Comparison of ENCODE assay signal across 24 mouse cellular contexts in the genomic region with DNA sequence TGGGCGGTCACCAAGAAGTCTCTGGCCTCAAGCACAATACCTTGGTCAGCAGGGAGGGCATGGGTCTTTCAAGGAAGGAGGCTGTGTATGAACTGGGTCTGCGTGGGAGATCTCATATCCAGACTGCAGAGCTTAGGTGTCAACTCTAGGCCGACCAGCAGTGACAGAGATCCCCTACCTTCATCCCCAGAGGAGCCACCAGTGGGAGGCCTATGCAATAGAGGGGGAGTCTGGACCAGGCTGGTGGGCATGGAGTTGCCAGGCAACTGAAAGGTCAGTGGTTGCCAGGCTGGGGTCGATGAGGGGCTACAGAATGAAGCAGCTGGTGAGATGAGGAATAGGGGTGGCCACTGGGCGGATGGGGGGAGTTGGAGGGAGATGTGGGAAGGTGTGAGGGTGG. TPM values are rescaled to one million over a fixed set of nuclear protein-coding genes. Genes with fewer than 3 reads are reported as not detected.
DNase-seq lines count a peak whose midpoint lies in the region; ATAC-seq lines count a peak whose summit lies in the region.
"Had no signal": no experiment of that assay in that cellular context is flagged by ENCODE, and none has a peak within 500 bp of the region (broad histone marks: within the 10 kb centered on the region; RNA-seq: fewer than 3 reads in every experiment).

No protein-coding gene starts in this region.

- H3K9me3 ChIP-seq in hindbrain, embryonic 16.5 days (ENCODE audit: control insufficient read depth, low read length), result no peaks in the 10 kb centered on the region
- no peaks in the 10 kb centered on the region for H3K9me3 ChIP-seq in hindbrain, embryonic 13.5 days
- no peaks in the 10 kb centered on the region for H3K9me3 ChIP-seq in midbrain, embryonic 11.5 days (ENCODE audit: control insufficient read depth, low read length)
- H3K9me3 ChIP-seq in midbrain, embryonic 16.5 days (replicated peaks; ENCODE audit: control insufficient read depth, low read length, poor library complexity, severe bottlenecking), result no peaks in the 10 kb centered on the region
- H3K9me3 ChIP-seq: embryonic facial prominence, embryonic 12.5 days; embryonic facial prominence, embryonic 15.5 days; hindbrain, embryonic 10.5 days; hindbrain, embryonic 15.5 days had no signal

- H3K4me3 ChIP-seq in hindbrain, embryonic 16.5 days (ENCODE audit: low read length), result no peak overlapping the region
- no peak overlapping the region for H3K4me3 ChIP-seq in hindbrain, embryonic 13.5 days
- no peak overlapping the region for H3K4me3 ChIP-seq in midbrain, embryonic 11.5 days (ENCODE audit: low read depth, low read length)
- H3K4me3 ChIP-seq in midbrain, embryonic 16.5 days (ENCODE audit: low read depth, low read length), result no peak overlapping the region
- H3K4me3 ChIP-seq: embryonic facial prominence, embryonic 12.5 days; embryonic facial prominence, embryonic 15.5 days; hindbrain, embryonic 10.5 days; hindbrain, embryonic 15.5 days had no signal

- peak; percentile 64 for DNase-seq in cerebellum, adult 9-11 months
- DNase-seq in cerebellum, adult 18-20 months, result no peak
- DNase-seq in midbrain, embryonic 11.5 days (ENCODE audit: low spot score, missing footprints), result peak; percentile 88
- DNase-seq: adrenal gland, adult 2 months; adrenal gland, postnatal 14 days; cerebellum, adult 11 months; gastrocnemius, postnatal 10 days; gastrocnemius, postnatal 36 days; heart, postnatal 36 days; kidney, adult 18-20 months had no signal

- H3K9ac ChIP-seq in hindbrain, embryonic 16.5 days (ENCODE audit: low read depth, low read length), result no peak overlapping the region
- no peak overlapping the region for H3K9ac ChIP-seq in hindbrain, embryonic 13.5 days
- no peak overlapping the region for H3K9ac ChIP-seq in midbrain, embryonic 11.5 days (ENCODE audit: low read length)
- no peak overlapping the region for H3K9ac ChIP-seq in midbrain, embryonic 16.5 days (ENCODE audit: low read depth, low read length)
- H3K9ac ChIP-seq: embryonic facial prominence, embryonic 12.5 days; embryonic facial prominence, embryonic 15.5 days; hindbrain, embryonic 15.5 days had no signal

- H3K4me2 ChIP-seq in hindbrain, embryonic 16.5 days (ENCODE audit: low read length), result no peak overlapping the region
- no peak overlapping the region for H3K4me2 ChIP-seq in hindbrain, embryonic 13.5 days
- no peak overlapping the region for H3K4me2 ChIP-seq in midbrain, embryonic 11.5 days
- H3K4me2 ChIP-seq in midbrain, embryonic 16.5 days (ENCODE audit: low read length), result no peak overlapping the region
- H3K4me2 ChIP-seq: embryonic facial prominence, embryonic 12.5 days; embryonic facial prominence, embryonic 15.5 days; heart, embryonic 11.5 days; hindbrain, embryonic 15.5 days had no signal

- WGBS in hindbrain, embryonic 16.5 days, result 35% methylated on average over 5 of the region's 5 CpGs
- 31% methylated on average over 5 of the region's 5 CpGs for WGBS in hindbrain, embryonic 13.5 days
- 45% methylated on average over 5 of the region's 5 CpGs for WGBS in midbrain, embryonic 11.5 days
- 41% methylated on average over 5 of the region's 5 CpGs for WGBS in midbrain, embryonic 16.5 days

- no peak for ATAC-seq in hindbrain, embryonic 16.5 days
- ATAC-seq in hindbrain, embryonic 13.5 days (ENCODE audit: low FRiP score), result no peak
- no peak for ATAC-seq in midbrain, embryonic 11.5 days (ENCODE audit: low FRiP score)
- no peak for ATAC-seq in midbrain, embryonic 16.5 days
- ATAC-seq: CD4-positive, CD25-positive, alpha-beta regulatory T cell, adult 4 months; forebrain, embryonic 14.5 days; inflammation-experienced regulatory T-cells, adult 6 months; intestine, embryonic 16.5 days had no signal

- peaks cover 19% of the 10 kb centered on the region for H3K27me3 ChIP-seq in hindbrain, embryonic 16.5 days (replicated peaks; ENCODE audit: control insufficient read depth, insufficient read depth, low read length)
- H3K27me3 ChIP-seq in hindbrain, embryonic 13.5 days, result peaks cover 70% of the 10 kb centered on the region
- peaks cover 38% of the 10 kb centered on the region for H3K27me3 ChIP-seq in midbrain, embryonic 11.5 days (ENCODE audit: control insufficient read depth, insufficient read depth, low read length)
- peaks cover 13% of the 10 kb centered on the region for H3K27me3 ChIP-seq in midbrain, embryonic 16.5 days (ENCODE audit: control insufficient read depth, insufficient read depth, low read depth, low read length)

- peak overlapping the region; percentile 46; the same call in 1 of the 2 replicates for H3K27ac ChIP-seq in hindbrain, embryonic 16.5 days (ENCODE audit: low read depth, low read length)
- H3K27ac ChIP-seq in hindbrain, embryonic 13.5 days, result no peak overlapping the region
- H3K27ac ChIP-seq in midbrain, embryonic 11.5 days (ENCODE audit: low read depth, low read length), result no peak overlapping the region
- no peak overlapping the region for H3K27ac ChIP-seq in midbrain, embryonic 16.5 days (ENCODE audit: low read length)
- H3K27ac ChIP-seq: embryonic facial prominence, embryonic 12.5 days; embryonic facial prominence, embryonic 15.5 days; hindbrain, embryonic 10.5 days; hindbrain, embryonic 15.5 days had no signal

- peaks cover 4% of the 10 kb centered on the region for H3K36me3 ChIP-seq in hindbrain, embryonic 16.5 days (ENCODE audit: control insufficient read depth, insufficient read depth, low read length)
- H3K36me3 ChIP-seq in hindbrain, embryonic 13.5 days, result peaks cover 30% of the 10 kb centered on the region
- H3K36me3 ChIP-seq in midbrain, embryonic 11.5 days (ENCODE audit: control insufficient read depth, insufficient read depth, low read length), result no peaks in the 10 kb centered on the region
- peaks cover 9% of the 10 kb centered on the region; the same call in 1 of the 2 replicates for H3K36me3 ChIP-seq in midbrain, embryonic 16.5 days (ENCODE audit: control insufficient read depth, insufficient read depth, low read length)
- H3K36me3 ChIP-seq: embryonic facial prominence, embryonic 12.5 days; embryonic facial prominence, embryonic 15.5 days had no signal

- peaks cover 48% of the 10 kb centered on the region for H3K4me1 ChIP-seq in hindbrain, embryonic 16.5 days (ENCODE audit: control insufficient read depth, insufficient read depth, low read depth, low read length)
- H3K4me1 ChIP-seq in hindbrain, embryonic 13.5 days (replicated peaks), result peaks cover 74% of the 10 kb centered on the region
- peaks cover 18% of the 10 kb centered on the region for H3K4me1 ChIP-seq in midbrain, embryonic 11.5 days (ENCODE audit: control insufficient read depth, insufficient read depth, low read length)
- peaks cover 26% of the 10 kb centered on the region for H3K4me1 ChIP-seq in midbrain, embryonic 16.5 days (ENCODE audit: control insufficient read depth, insufficient read depth, low read length)

RNA-seq across cellular contexts. Expression of a gene that starts 36.4 kb away (rescaled TPM):
- 8.0 and 8.9 TPM in 2 replicates for polyA plus RNA-seq in hindbrain, embryonic 16.5 days (2015; fragmentation: Nextera tagmentation; extraction: Ambion mirVana)
- 6.0 and 7.0 TPM in 2 replicates for polyA plus RNA-seq in hindbrain, embryonic 13.5 days (2015; fragmentation: Nextera tagmentation; extraction: Ambion mirVana)
- polyA plus RNA-seq in midbrain, embryonic 11.5 days (2014; fragmentation: Nextera tagmentation; extraction: Ambion mirVana), result 1.7 and 2.2 TPM in 2 replicates
- polyA plus RNA-seq in midbrain, embryonic 16.5 days (2015; fragmentation: Nextera tagmentation; extraction: Ambion mirVana), result 9.2 and 10.4 TPM in 2 replicates
- polyA plus RNA-seq: CD4-positive, CD25-positive, alpha-beta regulatory T cell, adult 4 months; heart, postnatal 0 days; inflammation-experienced regulatory T-cells, adult 6 months had no signal

RNA-seq across cellular contexts. Expression of a gene that starts 39.5 kb away (rescaled TPM):
- 0.85 and 0.87 TPM in 2 replicates for polyA plus RNA-seq in hindbrain, embryonic 16.5 days (2015; fragmentation: Nextera tagmentation; extraction: Ambion mirVana)
- polyA plus RNA-seq in hindbrain, embryonic 13.5 days (2015; fragmentation: Nextera tagmentation; extraction: Ambion mirVana), result 0.96 and 1.2 TPM in 2 replicates
- polyA plus RNA-seq in midbrain, embryonic 11.5 days (2014; fragmentation: Nextera tagmentation; extraction: Ambion mirVana), result 0.11 TPM in 1 of 2 replicates, not detected in the other
- polyA plus RNA-seq in midbrain, embryonic 16.5 days (2015; fragmentation: Nextera tagmentation; extraction: Ambion mirVana), result 1.2 and 1.3 TPM in 2 replicates
- polyA plus RNA-seq: CD4-positive, CD25-positive, alpha-beta regulatory T cell, adult 4 months; forebrain, embryonic 14.5 days; heart, embryonic 14.5 days; inflammation-experienced regulatory T-cells, adult 6 months had no signal

Comparison
In these comparisons a context has a peak if more than half of its experiments do, and no peak if none do; other contexts are left out.
1. DNase-seq: peak in cerebellum, adult 9-11 months (single experiment) and midbrain, embryonic 11.5 days (single experiment); none in cerebellum, adult 18-20 months (0 of 2).